Mouse (Mus musculus) myocyte (in vitro differentiated cells): ENCODE results near the gene Plin1.

Experiments used
- POLR2A ChIP-seq: IDR thresholded peaks from one replicate; pipeline ENCODE4 v1.6.1; 2011; ENCODE audit warnings: low read depth, mild to moderate bottlenecking, control low read depth, moderate library complexity; ENCODE audit not compliant: insufficient read length
- POLR2AphosphoS2 ChIP-seq: IDR thresholded peaks from one replicate; pipeline ENCODE4 v1.6.1; 2011; ENCODE audit warnings: low read depth, control low read depth; ENCODE audit not compliant: insufficient read length

DNA sequence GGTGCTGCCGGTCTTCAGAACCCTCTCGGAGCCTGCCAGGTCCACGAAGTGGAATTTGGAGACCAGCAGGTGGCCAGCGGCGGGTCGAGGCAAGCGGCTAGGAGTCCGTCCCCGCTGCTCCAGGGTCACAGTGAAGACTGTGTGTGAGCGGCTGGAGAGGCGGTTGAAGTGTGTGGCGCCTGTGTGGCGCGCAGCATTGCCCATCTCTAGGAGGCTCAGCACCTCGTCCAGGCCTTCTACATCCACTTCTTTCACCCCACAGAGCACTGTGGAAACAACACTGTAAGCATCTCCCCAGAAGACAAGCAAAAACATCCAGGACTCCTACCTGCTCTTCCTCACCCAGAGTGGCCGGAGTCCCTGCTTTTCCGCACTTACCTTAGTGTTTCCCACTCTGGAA is 21.9 kb downstream of the Plin1 start:
- TF ChIP-seq POLR2AphosphoS2 (no peak), POLR2A (no peak)
